Mouse (Mus musculus) CH12F3 (cell line): ENCODE measurements around the gene Sik3.

Experiments used
- in situ Hi-C: fragments of 300-500 bp; cut with MboI; formaldehyde crosslinking; loops from 2 replicates; pipeline ENCODE4 v1.14.3; 2020; ENCODE audit warnings: low sequenced_read_pairs

Gene Sik3

DNA sequence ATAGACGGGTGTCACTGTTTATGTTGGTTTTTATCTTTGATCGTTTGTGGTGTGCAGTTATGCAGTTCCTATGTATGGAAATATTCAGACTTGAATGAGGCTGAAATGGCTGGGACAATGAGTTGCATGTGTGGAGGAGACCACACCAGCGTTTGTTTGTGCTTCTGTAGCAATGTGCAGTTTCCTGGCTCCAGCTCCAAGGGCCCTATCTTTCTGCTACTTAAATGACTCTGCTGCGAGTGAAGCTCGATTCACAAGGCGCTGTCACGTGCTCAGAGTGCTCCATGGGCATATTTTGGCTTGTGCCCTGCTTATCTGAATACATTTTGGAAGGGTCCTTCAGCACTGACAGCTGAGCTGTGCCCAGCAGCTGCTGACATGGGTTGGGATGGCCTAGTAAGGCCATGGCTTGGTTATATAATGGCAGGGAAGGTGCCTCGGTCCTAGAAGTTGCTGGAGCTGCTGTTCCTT, 2.5 kb downstream of the Sik3 start:
- in situ Hi-C loops = no loop called here

DNA sequence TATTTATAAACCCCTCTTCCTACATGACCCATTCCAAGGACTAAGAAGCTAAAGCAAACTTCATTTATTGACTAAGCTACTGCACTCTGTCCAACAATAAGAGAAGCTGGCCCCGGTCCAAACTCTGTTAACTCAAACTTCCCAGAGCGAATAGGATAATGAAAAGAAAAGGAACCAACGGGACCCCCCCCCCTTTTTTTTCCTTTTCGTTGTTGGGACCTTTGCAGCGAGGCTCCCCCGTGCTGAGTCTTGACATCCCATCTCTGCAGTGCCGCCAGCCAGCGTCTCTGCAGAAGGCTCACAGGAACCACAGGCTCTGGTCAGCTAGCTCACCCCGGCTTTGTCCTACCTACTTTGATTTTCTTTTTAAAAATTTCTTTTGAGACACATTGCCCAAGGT, 3.2 kb downstream of the Sik3 start:
- in situ Hi-C loops = no loop called here

DNA sequence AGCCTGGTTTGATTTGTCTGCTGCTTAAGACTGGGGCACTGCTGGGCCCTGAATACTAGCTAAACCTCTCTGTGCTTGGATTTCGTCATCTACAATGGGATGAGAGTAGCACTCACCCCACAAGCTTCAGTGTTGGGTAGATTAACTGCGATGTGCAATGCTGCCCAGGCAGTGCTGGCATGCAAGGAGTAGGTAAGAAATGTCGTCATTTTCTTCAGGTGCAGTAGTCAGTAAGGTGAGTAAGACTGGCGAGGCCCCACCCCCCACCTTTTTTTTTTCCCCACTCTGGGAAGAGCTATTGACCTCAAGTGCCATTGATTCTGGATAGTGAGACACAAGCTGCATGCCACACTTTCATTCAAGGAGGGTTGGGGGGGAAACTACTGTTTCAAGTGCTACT, 3.8 kb downstream of the Sik3 start:
- in situ Hi-C loops = no loop called here

DNA sequence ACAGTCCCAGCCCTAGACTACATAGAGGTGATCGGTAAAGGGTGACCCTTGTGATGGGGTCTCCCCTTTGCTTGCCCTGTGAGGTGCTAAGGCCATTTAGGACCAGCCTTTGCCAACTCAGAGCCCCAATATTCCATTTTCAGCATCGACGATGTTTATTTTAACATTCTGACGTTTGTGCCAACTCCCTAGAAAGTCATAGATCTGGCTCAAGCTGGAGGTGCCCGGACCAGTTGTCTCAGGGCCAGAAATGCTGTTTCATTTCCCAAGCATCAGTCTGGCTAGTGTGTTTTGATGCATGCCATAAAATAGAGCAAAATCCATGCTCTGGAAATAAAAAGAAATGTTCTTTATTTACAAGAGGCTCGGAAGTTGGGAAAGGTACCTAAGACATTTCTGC, 5.7 kb downstream of the Sik3 start:
- in situ Hi-C loops = no loop called here

- in situ Hi-C loops = no loop called here
These were observed 7.4 kb downstream of the Sik3 start for GRCm38 (mm10) chr9:46019975-46020374.

GRCm38 (mm10) chr9:46023591-46023990, 11.0 kb downstream of the Sik3 start:
- in situ Hi-C loops = no loop called here

DNA sequence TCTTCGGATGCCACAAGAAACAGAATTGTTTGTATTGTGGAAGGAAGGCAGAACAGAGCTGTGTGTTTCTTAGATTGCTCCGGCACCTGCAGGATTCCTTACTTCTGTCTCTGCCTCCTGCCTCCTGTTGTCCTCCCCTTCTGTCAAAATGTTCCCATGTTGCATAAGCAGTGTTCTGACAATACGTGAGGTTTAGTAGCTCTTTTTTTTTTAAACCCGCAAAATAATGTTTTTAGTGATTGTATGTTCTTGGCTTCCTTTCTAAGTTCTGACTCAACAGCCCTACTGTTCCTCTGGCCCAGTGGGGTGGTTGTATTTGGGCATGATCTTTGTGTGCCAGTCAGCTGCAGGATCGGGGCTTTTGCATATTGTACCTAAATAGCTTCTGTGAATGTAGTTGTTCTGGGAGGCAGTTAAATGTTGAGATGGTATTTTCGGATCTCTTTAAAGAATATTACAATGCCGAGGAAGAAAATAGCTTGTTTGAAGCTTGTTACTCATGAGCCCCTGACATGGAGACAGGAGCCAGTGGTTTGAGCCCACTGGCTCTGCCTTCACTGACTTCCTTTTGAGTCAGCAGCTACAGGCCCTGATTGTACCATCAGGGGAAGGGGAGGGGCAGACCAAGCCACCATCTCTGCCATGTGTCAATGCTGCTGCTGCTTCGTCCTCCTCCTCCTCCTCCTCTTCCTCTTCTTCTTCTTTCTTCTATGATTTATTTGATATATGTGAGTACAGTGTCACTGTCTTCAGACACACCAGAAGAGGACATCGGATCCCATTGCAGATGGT, 13.6 kb downstream of the Sik3 start:
- in situ Hi-C loops = no loop called here

- in situ Hi-C loops = no loop called here
These were observed 15.4 kb downstream of the Sik3 start for GRCm38 (mm10) chr9:46027994-46028393.

DNA sequence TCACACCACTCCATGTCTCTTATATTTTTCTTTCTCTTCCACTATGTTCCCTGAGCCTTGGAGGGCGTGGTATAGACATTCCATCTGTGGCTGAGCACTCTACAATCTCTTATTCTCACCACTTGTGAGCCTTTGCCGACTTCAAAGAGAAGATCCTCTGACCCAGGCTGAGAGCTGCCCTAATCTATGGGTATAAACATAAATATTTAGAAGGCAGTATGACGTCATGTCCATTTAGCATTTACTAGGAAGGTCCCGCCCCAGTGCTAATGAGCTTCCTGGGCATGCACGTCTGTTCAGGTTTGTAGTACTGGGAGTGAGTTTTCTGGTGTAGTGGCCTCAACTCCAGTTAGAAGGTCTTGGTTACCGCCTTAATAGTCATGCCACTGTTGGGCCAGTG, 16.9 kb downstream of the Sik3 start:
- in situ Hi-C loops = no loop called here

- in situ Hi-C loops = no loop called here
These were observed 17.6 kb downstream of the Sik3 start for GRCm38 (mm10) chr9:46030184-46030583.

DNA sequence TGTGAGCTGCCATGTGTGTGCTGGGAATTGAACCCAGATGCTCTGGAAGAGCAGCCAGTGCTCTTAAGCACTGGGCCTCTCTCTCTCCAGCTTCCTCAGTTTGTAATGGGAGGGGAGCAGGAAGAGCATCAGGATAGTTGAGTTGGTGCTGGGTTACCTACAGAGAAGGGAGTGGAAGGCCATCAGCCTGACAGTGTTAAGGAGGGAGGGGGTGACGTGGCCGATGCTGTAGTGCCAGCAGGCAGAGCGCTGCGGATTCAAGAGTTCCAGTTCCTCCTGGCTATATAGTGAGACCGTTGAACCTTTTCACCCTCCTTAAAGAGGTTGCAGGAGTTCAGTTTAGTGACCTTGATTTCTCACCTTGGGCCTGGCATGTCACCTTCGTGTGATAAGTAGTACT, 18.3 kb downstream of the Sik3 start:
- in situ Hi-C loops = no loop called here

DNA sequence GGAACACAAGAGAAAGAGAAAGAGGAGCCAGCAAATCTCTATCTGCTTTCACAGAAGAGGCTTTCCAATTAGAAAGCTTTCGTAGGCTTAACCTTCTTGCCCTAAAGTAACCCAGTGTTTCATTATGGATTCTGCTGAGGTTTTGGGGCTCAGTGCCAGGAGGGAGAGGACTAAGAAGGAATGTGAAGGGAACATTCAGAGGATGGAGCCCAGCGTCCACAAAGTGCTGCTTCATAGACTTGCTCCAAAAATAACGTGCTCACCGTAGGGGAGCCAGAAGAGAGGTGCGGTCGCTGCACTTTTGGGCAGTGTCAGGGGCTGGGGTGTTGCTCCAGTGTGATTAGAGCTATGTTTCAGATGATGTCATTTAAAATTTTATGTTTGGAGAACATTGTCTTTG, 19.6 kb downstream of the Sik3 start:
- in situ Hi-C loops = no loop called here

DNA sequence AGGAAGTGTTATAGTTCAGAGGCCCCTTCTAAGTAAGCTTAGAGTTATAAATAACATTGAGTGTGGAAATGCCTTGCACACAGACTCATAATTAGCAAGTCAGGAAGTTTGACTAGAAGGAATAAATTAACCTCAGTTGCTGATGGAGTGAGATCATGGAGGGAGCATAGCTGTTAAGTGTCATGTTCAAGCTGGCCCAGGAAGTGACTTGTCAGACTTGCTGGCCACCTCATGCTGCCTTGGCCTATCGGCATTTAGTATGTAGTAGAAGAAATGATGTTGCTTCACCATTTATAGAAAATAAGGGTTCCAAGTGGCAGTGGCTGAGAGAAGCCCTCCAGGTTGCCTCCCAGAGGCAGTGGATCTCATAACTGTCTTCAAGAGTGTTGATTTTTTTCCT, 20.4 kb downstream of the Sik3 start:
- in situ Hi-C loops = no loop called here

DNA sequence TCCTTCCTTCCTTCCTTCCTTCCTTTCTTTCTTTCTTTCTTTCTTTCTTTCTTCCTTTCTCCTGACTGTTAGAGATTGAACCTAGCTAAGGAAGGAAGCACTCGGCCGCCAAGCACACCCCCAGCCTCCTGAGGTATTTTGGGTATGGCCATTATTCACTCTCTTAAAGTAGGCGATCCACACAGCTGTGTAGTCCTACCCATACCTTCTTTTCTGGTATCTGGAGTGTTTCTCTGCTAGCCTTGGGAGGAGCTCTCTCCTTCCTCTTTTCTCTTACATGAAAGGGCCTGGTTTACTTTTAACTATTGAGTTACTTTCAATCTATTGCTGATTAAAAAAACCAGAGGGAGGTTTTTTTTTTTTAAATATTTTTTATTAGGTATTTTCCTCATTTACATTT, 21.2 kb downstream of the Sik3 start:
- in situ Hi-C loops = no loop called here

GRCm38 (mm10) chr9:46035290-46035871, 22.8 kb downstream of the Sik3 start:
- in situ Hi-C loops = no loop called here

DNA sequence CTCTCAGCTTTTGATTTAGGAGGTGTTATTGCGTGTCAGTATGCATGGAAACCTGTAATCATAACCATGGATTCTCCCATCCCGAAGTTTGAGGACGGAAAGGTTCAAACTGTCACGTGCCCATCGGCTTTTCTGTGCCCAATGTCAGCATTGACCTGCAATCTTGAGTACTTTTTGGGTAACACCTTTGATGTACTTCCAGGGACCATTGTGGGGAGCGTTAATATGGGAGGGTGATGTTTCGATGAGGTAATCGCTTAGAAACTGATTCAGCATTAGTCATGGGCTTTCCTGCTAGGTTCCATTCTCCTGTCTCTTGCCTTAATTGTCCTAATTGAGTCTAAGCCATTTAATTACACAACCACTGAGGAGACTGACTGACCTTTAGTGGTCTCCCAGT, 24.3 kb downstream of the Sik3 start:
- in situ Hi-C loops = no loop called here

DNA sequence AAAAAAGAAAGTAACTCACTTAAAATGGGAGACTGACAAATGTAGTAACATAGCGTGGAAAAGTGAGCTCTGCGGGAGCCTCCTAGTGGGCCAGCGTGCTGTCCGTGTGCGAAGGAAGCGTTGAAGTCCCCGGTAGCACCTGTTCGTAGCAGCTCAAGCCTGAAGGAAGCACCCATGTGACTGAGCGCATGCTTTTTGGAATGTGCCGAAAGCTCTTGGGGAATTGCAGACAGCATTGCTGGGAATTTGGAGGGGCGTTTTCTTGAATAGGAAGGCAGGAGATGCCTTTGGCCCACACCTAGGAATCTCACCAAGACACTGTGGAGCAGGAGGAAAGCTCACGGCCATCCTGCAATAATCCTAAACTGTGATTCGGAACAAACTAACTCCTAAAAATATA, 26.2 kb downstream of the Sik3 start:
- in situ Hi-C loops = no loop called here

DNA sequence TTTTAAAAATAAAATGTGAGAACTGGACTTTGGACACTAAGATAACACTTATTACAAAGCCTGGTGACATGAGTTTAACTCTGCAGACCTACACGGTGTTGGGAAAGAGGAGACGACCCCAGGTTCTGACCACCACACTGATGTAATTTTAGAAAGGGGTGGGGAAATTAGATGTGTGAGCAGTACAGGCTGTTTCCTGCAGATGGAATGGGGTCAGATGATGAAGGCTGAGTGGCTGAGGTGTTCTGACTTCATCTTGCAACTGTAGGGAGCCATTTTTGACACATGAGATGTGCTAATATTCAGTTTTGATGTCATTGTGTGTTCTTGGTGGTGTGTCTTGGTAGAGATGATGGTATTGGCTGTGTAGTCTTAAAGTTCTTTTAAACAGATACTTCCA, 28.6 kb downstream of the Sik3 start:
- in situ Hi-C loops = no loop called here

GRCm38 (mm10) chr9:46042387-46042786, 29.8 kb downstream of the Sik3 start:
- in situ Hi-C loops = no loop called here

DNA sequence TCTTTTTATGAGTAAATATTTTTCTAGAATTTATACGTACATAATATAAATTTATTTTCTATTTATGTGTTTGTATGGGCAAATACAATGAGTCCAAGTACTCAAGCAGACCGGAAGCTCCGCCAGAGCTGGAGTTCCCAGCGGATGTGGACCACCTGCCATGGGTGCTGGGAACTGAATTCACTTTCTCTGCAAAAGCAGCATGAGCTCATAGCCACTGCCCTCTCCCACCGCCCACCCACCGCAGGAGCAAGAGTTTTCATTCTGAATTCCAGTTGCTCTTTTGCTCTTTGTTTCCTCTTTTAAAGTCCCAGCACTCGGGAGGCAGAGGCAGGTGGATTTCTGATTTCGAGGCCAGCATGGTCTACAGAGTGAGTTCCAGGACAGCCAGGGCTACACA, 31.0 kb downstream of the Sik3 start:
- in situ Hi-C loops = no loop called here

DNA sequence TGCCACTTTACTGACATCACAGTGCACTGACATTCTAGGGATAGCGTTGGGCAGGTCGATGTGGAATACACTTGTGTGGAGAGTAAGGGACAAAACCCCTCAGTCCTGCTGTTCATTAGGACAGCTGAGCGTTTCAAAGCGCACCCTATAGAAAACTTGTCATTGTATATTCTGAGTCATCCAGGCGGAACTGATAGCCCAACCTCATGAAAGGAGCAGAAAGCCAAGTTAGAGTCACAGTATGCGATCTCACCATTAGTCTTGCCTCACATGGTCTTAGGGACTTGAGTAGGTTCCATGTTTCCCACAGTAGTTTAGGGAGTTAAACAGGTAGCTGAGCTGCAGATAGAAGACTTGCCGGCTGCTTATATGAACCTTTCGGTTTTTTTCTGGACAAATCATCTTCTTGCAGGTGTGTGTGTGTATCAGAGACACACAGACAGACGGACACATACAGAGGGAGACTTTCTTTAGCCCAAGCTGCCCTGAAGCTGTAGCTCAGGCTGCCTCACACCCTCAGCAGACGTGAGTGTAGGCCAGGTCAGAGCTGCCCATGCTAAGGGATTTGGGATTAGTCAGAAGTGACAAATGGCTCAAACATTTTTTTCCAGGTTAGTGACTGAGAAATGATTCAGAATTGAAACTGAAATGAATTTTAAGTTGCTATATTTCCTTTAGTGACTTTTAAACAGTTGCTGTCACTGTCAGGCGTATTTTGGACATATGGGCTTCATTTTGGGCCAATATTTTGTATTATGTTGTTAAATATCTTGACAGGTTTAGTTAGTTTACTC, 34.3 kb downstream of the Sik3 start:
- in situ Hi-C loops = no loop called here

GRCm38 (mm10) chr9:46049525-46049924, 36.9 kb downstream of the Sik3 start:
- in situ Hi-C loops = no loop called here
